Mouse (Mus musculus) bone marrow macrophage, adult 2 months (primary cell): Measurements from ENCODE around the gene Afmid.

Source experiments
- CTCF ChIP-seq: IDR thresholded peaks from 2 replicates; pipeline ENCODE4 v1.5.1; 2012; ENCODE audit warnings: low read depth, mild to moderate bottlenecking, low read length, moderate library complexity
- POLR2A ChIP-seq: IDR thresholded peaks from 2 replicates; pipeline ENCODE4 v1.6.1; 2012; ENCODE audit warnings: mild to moderate bottlenecking, low read depth, low read length, borderline replicate concordance

GRCm38 (mm10) chr11:117888168-117888852 is 62.6 kb downstream of the Afmid start:
- no peak for TF ChIP-seq CTCF
- TF ChIP-seq POLR2A: no peak
